Mouse (Mus musculus) hematopoietic stem cell, adult 5-6 weeks (primary cell): ENCODE measurements around the gene Gpr153. TPM values are rescaled to one million over a fixed set of nuclear protein-coding genes. Genes with fewer than 3 reads are reported as not detected.

ENCODE experiments used
- ATAC-seq, 2 experiments: fragments of 125-278 bp in 1 of 2; replicated peaks in 1 of 2; 2 replicates each; pipeline ENCODE4 v1.8.0; 2016 to 2017; ENCODE audit warnings: inconsistent platforms in 2 of 2, mild to moderate bottlenecking in 2 of 2, moderate number of reproducible peaks in 2 of 2, low read depth in 1 of 2, moderate TSS enrichment in 1 of 2; ENCODE audit not compliant: low FRiP score in 2 of 2, poor library complexity in 2 of 2, severe bottlenecking in 2 of 2, insufficient read depth in 1 of 2, low TSS enrichment in 1 of 2
- total RNA-seq: library from RNA; stranded (forward); fragments of 172-1452, 232-1000 nt; gene quantifications from 2 replicates; pipeline ENCODE4 v1.2.3, GENCODE M21; 2017

Gene Gpr153
- total RNA-seq, 1 experiment from 2014 or later: not detected

DNA sequence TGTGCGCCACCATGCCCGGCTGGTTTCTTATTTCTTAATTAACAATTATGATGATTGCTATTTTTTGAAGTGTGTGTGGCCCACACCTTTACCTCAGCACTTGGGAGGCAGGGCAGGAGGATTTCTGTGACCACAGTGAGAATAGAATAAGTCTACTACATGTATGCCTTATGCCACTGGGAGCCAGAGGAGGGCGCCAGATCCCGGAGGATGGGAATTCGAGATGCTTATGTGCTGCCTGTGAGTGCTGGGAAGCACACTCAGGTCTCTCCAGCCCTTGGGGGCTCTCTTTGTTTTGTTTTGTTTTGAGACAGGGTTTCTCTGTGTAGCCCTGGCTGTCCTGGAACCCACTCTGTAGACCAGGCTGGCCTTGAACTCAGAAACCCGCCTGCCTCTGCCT lies 54.7 kb downstream of the Gpr153 start:
- ATAC-seq: no peak

DNA sequence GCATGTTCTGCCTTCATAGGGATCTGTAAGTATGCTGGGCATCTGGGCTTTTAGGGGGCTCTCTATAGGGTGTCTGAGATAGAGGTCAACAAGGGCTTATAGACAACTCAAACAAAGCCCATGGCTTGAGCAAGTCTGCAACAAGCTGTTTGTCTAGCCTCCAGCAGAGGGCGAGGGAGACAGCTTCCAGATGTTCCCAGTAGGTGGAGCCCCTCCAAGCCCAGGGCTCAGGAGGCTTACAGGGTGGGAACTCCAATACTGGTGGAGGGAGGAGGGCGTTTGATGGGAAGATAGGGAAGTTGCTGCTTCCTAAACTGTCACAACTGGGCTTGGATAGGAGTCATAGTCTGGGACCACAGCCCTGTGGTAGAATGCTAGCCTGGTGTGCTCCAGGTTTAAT lies 58.9 kb downstream of the Gpr153 start:
- peak; percentile 88 for ATAC-seq

DNA sequence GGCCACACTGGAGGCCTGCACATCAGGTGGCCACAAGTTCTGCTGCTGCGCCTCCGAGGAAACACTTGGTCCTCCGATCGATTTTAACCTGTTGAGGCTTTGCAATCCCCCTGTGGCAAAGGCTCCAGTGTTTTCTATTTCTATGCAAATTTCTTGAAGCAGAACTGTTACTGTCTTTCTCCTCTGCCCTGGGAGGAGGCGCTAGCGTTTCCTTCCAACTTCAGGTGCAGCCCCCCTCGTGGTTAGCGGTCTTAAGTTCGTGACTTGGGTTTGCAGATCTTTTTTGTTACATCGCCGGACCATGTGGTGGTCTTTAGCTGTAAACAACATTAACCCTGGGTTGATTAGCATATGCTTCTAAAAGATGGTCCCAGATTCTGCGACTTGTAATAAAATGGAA lies 59.6 kb downstream of the Gpr153 start:
- ATAC-seq: no peak

Other genes with a start within 250 kb of the Gpr153 start
- 9.0 and 11.2 TPM in 2 replicates for gene Zbtb48, start 246.6 kb upstream of the Gpr153 start, total RNA-seq
- gene Tas1r1, start 235.7 kb upstream of the Gpr153 start, total RNA-seq: 1.5 and 4.8 TPM in 2 replicates
- gene Nol9, start 234.9 kb upstream of the Gpr153 start, total RNA-seq: 24.8 and 27.0 TPM in 2 replicates
- 3.8 and 3.9 TPM in 2 replicates for gene Plekhg5, start 201.7 kb upstream of the Gpr153 start, total RNA-seq
- gene Tnfrsf25, start 158.3 kb upstream of the Gpr153 start, total RNA-seq: 0.69 and 1.1 TPM in 2 replicates
- gene Espn, start 121.9 kb upstream of the Gpr153 start, total RNA-seq: 0.89 and 1.6 TPM in 2 replicates
- gene Hes2, start 115.4 kb upstream of the Gpr153 start, total RNA-seq: not detected in 2 replicates
- 66.4 and 72.7 TPM in 2 replicates for gene Acot7, start 96.1 kb upstream of the Gpr153 start, total RNA-seq
- not detected in 2 replicates for gene Hes3, start 17.4 kb downstream of the Gpr153 start, total RNA-seq
- gene Icmt, start 23.0 kb downstream of the Gpr153 start, total RNA-seq: 16.8 and 19.4 TPM in 2 replicates
- 0.35 TPM in 1 of 2 replicates, not detected in the other for gene Rnf207, start 44.8 kb downstream of the Gpr153 start, total RNA-seq
- 2,451 and 4,877 TPM in 2 replicates for gene Rpl22, start 51.5 kb downstream of the Gpr153 start, total RNA-seq
- gene Chd5, start 64.4 kb downstream of the Gpr153 start, total RNA-seq: 0.20 TPM in 1 of 2 replicates, not detected in the other
- 0.35 and 2.5 TPM in 2 replicates for gene Nphp4, start 202.5 kb downstream of the Gpr153 start, total RNA-seq
- 66.7 and 67.8 TPM in 2 replicates for gene Kcnab2, start 203.6 kb downstream of the Gpr153 start, total RNA-seq